Mouse (Mus musculus): ENCODE data around the gene Ntm.

Gene Ntm

DNA sequence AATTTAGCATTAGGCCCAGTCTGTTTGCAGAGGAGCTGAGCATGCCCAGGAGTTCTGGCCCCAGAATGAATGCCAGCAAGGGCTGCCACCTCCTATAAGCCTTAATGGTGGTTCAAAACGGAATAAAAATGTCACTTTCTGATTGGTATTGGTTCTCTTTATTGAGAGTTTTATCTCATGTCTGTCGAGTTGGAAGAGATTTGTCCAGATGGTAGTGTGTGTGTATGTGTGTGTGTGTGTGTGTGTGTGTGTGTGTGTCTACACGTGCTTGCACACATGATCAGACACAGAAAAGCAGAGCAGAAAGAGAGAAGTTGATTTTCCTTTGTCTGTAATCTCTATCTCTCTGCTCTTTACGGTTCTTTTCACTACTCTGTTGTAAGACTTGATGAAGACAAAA lies 518.9 kb downstream of the Ntm start:
- no peak for DNase-seq

DNA sequence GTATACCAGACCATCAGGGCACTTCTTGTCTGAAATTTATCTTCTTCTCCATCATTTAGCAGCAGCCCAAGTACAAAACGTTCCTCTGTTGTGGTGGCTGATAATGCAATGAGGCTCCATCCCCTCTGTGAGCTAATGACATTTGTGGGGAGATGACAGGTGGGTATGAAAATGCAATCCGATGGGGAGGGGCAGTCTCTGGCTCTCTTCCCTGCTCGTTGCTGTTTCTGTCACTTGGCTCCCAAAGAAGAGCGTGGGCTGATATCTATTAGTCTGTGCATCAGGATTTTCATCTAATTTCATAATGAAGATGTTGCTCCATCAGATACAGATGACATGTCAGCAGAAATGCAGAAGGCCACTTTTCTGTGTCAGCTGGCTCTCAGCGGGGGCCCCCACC lies 523.5 kb downstream of the Ntm start:
- DNase-seq: no peak

DNA sequence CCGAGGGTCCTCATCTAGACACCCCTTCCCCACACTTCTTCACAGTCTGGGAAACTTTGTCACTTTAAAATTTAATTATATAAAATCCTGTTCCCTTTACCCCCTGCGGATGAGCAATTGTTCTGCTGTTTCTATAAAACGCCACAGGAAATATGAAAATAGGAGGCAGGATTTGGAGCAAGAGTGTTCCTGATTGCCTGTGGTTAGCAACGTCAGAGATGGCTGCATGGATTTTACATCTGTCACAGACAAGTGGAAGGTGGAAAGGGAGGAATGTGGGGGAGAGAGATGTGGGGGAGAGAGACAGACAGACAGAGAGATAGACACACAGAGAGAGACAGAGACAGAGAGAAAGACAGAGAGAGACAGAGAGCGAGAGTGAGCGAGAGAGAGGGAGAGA lies 528.3 kb downstream of the Ntm start:
- DNase-seq: no peak

DNA sequence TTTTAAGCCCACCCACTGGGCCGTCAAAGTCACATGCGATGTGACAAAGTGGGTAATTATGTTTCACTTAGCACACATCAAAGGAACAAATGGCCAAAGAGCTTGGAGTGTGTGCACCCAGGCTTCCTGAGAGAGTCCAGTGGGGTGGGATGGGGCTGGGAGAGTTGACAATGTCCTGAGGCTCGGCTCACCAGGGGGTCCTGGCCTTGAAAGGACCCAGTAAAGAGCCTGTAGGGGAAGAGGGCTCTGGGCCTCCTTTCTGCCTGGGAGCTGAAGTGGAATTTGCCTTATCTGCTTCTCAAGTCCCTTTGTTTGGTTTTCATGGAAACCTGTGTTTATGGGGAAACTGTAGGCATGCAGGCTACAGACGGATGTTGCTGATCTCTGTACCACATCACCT lies 529.0 kb downstream of the Ntm start:
- DNase-seq: no peak

DNA sequence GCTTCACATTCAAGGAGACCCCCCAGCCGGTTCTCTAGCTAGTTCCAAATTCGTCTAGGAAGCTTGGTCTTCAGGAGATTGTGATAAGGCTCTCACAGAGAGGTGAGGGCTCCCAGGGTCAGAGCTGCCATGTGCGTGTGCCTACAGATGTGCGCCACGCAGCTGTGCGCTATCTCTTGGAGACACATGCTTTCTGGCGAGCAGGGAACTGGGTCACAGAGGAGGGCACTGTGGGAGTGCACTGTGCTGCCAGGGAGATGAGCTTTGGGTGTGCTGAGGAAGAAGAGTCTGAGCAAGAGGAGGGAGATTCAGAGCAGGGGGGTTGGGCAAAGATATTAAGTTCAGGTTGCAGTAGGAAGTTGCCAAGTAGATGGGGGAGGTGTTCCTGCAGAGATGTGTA lies 529.8 kb downstream of the Ntm start:
- no peak for DNase-seq

DNA sequence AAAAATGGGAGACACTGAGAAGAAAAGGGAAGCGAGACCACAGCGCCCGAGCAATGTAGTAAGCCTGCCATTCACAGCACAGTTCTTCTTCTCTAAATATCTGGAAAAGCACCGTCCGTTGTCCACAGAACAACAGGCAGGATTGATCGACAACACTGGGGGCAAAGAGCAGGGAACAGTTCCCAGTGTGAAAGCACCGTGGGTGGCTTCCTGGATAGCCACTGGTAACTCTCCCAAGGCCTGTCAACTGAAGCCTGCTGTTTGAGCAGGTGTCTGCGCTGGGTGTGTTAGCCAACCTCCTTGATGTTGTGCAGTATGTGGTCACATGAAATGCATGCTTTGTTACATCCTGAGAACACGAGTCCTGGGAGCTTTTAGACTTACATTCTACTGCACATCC lies 531.4 kb downstream of the Ntm start:
- no peak for DNase-seq

DNA sequence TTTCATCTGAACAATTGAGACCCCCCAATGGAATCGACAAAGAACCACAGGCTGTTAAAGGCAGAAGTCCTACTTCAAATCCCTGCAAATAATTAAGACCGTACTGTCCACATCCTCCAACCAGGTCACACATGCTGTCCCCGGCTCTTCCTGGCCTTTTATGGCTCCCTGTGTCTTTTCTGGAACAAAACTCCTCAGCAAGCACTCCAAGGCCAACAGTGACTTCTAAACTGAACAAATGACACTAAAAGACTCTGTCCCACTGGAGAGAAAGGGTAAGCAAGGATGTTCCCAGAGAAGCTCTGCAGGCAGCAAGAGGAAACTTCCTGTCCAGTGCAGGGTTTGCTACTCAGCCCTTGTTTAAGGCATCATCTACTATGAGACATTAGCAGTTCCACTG lies 532.8 kb downstream of the Ntm start:
- DNase-seq: no peak

DNA sequence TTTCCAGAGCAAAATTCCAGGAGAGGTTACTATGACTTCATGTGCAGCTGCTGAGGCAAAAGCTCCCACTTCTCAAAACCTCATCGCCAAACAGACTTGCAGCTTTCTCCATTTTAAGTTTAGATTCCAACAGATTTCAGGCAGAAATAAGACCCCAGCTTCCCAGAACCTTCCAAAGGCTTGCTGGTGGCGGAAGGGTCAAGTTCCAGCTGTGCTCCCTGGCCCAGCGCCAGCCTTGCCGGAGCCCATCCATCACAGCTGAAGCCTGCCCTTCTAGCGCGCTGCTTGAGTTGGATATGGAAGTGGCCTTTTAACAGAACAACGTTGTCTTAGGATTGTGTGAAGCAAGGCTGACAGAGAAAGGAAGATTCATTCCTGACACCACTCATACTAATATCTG lies 534.6 kb downstream of the Ntm start:
- no peak for DNase-seq

DNA sequence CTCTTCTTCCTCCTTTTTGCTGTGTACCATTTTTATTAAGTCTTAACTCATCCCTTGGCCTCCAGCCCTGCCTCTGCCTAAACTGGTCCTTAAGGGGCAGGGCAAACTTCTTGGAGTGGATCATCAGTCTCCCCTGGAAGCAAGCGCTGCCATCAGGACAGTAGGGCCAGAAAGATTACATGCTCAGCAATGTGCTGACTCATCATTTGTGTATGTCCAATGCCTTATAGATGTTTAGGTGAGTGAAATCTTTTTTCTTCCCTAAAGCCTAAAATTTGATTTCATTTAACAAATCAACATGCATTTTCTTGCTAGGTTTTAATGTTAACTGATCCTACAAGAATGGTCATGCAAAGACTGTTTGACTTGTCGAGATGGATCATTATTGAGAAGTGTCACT lies 536.7 kb downstream of the Ntm start:
- no peak for DNase-seq

DNA sequence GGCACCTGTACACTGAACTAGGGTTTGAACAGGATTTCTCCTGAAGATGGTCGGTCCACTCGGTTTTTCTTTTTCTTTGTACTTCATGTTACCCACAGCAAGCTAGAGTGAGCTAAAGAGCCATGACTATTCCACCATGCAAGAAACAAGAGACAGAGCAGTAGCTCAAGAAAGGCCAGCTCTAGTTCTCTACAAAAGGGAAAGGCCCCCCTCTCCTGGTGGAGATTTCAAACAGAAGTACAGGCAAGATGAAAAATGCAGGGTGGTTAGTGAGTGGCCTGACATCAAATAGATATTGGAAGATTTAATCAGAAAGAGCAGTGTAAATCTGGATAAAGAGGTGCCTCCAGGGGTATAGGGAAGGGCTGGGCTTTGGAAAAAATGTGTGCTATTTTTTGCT lies 547.4 kb downstream of the Ntm start:
- no peak for DNase-seq

DNA sequence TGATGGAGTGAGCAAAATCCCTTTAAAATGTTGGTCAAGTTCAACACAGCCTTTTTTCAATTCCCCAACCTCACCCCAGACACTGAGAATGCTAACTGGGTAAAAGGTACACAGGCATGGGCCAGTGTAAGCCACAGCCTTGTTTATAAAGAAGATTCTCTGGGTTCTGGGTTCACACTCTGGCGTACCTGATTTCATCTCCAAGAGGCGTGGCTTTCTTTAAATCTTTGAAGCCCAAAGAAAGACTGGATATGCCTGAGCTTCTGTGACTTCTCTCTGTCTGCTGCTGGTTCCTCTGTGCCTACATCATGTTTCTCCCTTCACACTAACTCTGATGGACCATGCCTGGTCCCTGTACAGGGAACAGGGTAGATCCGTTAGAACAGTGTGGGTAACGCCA lies 549.8 kb downstream of the Ntm start:
- DNase-seq: no peak

DNA sequence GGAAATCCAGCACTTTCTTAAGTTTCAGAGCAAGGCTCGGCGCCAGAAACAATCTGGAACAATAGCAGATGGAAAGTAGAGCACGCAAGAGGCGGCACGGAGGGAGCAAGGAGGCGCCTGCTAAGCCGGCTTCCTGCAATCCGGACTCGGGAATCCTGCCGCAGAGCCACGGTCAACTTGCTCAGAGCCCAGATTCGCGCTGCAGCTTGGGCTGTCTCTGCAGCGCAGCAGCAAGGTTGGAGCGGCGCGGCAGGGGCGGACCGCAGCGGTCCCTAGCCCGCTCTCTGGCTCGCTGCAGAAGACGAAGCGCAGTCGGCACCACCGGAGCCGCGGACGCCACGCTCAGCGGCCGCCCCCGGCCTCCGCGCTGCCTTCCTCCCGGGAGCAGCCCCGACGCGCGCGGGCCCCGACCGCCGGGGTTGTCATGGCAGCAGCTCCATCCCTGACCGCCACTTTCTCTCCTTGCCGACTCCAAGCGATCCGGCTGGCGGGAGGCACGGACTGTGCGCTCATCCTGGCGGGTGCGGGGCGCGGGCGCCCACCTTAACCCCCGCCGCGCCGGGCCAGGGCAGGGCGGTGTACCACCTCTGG lies 550.7 kb downstream of the Ntm start:
- no peak for DNase-seq

DNA sequence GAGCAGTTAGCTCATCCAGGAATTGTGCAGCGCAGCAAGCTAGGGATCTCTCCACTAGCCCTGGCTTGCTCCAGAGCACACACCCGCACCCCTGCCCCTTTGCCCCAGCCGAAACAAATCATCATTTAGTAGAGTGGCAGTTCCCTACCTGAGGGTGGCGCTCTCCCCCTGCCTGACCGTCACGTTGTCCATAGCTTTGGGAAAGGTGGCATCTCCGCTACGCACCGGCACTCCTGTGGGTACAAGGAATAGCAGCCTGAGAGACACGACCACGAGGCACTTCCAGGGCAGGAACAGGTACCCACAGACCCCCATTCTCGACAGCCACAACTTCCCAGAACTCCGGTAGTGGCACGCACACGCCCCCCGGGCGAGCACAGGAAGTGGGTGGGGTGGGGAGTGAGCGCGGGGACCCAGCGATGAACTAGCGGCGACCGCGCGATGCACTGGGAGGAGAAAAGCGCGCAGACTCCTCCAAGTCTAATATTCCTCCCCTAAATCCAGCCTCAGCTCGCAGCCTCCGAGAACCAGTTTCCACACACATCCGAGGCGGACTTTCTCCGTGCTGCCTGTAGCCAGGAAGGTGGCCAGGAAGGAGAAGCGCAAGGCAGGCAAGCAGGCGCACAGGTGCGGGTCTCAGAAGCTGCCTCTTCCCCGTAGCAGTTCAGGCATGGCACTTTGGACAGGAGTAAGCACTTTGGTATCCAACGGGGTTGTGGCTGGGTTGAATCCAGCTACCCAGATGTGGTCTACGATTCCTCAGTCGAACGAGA lies 551.3 kb downstream of the Ntm start:
- no peak for DNase-seq

DNA sequence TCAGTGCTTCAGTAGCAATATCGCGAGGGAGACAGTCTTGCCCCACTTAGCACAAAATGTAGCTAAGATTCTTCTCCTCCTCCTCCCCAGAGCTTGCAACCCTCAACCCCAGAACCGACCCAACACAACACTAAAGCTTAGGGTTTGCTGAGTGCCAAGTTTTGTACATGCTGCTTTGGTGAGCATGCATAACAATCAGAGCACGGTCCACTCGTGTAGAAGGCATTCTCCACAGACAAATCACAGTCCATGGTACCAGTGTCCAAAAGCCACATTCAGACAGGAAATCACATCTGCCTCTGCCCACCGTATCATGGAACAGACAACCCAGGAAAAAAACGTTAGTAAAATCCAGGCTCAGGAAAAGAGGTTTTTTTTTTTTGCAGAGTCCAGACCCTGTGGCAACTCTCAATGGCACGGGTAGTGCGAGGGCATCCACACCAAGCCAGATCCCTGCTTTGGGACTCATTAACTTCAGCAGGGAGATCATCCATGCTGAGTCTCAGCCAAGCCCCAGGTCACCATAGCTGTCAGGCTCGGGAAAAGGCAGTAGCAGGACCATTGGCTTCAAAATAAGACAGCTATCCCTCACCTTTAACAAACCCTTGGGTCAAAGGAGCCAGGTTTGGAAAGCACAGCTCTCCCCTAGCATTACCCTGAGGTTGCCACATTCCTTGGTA lies 552.1 kb downstream of the Ntm start:
- DNase-seq: no peak

DNA sequence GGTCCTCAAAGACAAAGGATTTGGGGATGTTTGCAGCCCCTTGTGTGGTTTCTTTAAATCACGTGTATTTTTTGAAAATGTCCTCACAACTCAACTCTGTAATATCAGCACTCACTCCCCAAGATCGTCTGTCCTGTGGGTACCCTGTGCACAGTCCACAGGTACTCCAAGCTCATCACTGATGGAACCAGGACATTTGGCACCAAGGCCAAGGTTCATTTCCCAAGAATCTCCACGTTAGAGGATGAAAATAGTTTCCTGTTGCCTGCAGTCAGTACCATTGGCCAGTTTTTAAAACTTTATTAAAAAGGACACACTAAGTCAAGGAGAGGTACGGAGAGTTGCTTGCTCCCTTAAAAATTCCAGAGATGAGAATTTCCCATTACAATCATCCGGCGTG lies 552.7 kb downstream of the Ntm start:
- DNase-seq: no peak

DNA sequence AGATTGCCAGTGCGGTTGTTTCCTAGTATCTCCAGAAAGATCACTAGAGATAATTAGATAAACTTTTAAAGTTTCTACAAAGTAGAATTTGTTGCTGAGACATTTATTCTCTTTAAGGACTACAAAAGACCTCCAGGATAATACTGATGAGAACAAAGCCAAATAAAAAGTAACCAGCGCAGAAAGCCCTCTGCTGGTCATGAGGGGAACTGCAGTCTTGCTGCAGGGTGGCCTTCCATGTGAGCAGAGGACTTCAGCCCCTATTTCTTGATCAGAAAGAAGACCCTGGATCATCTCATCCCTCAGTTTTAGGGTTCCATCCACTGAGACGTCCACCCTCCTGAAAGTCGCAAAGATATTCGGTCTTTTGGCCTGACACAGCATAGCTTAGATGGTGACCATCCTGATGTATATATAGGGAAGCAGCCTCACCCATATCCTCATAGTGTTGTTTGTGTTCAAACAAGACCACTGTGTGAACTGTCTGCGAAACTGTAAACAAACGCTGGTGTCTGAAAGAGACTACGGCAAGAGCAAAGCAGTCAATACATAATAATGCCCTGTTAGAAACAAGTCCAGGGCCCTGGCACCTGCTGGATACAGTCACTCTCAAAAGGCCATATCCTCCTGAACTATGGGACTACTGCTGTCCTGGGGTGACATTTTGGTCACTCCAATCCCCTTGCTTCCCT lies 553.6 kb downstream of the Ntm start:
- no peak for DNase-seq

DNA sequence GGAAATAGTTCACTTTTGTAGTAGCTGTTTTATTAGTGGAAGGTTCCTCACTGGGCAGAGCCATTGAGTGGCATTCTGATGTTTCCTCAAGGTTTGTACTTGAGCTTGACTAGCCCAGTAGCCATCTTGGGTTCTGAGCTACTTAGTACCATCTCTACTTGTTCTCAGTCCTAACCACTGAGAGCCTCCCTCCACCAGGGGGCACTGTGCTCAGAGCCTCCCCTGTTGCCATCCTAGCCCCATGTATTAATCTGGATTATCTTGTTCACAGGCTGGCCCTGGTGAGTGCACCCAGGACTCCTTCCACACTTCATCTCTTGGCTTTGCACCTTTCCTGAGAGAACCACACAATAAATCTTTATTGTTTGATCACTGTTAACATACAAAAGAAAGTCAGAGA lies 555.0 kb downstream of the Ntm start:
- DNase-seq: no peak

DNA sequence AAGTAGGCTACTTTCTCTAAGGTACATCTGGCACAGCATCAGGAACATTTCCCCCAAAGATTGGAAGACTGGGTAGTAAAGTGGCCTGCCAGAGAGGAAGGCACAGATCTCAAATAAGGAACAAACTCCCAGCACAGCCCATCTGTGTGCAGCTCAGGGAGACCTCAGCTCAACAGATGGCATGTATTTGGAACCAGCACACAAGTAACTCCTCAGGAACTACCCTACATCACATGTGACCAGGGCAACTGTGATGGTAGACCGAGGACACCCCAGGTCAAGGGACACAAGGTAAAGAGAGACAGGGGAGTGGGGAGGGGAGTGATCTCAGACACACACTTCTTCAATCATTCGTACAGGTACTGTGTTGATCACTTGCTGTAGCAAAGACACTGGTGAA lies 556.0 kb downstream of the Ntm start:
- DNase-seq: no peak

DNA sequence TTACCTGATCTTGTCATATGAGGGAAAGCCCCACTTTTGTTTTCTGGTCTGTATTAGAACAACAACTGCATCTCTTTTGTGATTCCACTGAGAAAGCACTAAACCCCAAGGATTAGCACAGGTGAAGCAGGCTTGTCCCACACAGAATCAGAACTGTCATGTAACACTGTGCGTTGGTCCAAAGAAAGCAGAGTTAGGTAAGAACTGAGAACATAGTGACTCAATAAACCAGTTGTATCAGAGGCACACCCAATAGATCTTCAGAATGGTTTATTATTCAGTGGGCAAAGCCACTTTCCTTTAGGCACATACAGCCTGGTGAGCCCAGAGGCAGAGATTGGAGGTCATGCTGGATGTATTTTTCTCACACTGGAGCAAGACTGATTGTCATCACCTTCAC lies 556.9 kb downstream of the Ntm start:
- DNase-seq: no peak

DNA sequence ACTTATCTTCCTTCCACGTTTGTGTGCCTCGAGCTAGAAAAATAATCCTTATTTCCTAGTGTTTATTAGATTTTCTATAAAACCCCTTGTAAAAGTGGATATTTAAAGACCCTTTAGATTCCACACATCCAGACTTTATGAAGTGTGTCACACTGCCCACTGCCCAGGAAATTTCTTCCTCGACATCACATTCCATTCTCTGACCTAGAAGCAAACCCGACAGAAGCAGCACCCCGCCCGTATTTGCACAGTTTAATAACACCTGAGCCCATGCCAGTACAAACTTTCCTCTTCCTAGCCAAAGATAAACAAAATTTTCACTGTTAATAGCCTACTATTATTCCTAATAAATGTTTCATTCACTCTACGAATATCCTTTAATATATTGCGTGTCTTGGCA lies 562.8 kb downstream of the Ntm start:
- DNase-seq: no peak

DNA sequence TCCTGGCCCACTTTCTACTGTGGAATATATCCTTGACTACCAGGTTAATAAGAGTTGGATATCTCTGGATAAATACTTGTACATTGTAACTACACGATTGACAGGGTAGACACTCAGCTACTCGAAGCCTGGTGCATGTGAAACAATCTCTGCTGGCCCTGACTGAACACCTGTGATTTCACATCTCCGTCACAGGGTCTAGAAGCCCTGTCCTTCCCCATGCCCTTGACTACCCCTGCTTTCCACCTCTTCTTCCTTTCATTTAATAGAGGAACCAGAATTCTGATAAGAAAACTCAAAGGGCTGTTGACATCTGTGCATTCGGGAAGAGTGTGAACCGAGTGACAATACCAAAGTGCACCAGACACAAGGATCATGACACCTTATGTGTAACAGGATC lies 566.8 kb downstream of the Ntm start:
- DNase-seq: no peak

DNA sequence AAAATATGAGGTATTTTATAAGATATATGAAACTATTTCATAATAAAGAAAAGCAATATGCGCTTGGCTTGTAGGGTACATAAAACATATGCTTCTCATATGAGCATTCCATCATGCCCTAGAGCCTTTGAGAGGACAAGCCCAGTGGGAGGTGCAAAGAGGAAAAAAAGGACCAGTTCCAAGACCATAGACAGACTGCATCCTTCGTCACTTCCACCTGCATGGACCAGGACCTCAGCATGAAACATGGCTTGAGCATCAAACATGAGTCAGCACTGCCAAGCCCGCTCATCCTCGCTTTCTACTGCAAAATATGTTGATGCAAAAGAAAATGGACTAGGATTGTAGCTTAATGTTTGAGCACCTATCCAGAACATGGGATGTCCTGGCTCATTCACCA lies 569.8 kb downstream of the Ntm start:
- DNase-seq: no peak

DNA sequence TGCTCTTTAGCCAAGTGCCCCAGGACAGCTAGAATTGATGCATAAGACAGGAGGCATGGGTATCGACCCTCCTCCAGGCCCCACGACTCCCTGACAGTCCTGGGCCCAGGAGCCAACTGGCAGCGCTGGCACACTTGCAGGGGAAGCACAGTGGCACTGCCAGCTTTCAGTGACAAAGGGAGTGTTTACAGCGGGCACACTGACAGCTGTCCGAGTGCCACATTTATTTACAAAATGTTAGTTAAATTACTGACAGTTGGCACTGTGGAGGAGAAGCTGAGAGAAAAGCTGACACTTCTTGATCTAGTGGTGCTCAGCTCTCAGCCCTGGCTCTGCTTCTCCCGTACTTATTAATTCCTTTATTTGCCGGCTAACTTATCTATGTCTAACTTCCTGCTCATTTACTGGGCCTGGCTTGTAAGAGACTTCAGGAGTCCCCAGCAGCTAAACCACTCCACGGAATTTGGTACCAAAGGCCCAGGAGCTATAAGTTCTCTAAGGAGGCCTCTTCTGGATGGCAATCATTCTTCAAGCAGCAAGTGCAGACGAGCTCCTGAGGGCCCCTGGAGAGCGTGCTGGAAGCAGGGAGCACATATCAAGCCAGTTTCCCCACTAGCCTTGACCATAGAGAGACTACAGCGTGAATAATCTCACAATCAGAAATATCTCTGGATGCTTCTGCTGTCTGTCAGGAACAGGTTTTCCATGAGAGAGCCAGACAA lies 572.0 kb downstream of the Ntm start:
- no peak for DNase-seq

All from kidney, adult 11 months (tissue).